Mouse (Mus musculus) B cell, adult 2 months (primary cell): ENCODE data around the gene Pak6.

Source experiments
- DNase-seq, 2 experiments: peaks; one replicate each; pipeline ENCODE4 v3.0.0; 2022

Gene Pak6

GRCm38 (mm10) chr2:118700179-118701062, 37.3 kb downstream of the Pak6 start:
- DNase-seq = peak; percentile 89

- DNase-seq = no peak
Measured at GRCm38 (mm10) chr2:118701161-118701560, 38.1 kb downstream of the Pak6 start.

GRCm38 (mm10) chr2:118701971-118702882, 39.1 kb downstream of the Pak6 start:
- DNase-seq = peak; percentile 17 to 18

GRCm38 (mm10) chr2:118702883-118703761, 40.0 kb downstream of the Pak6 start:
- peak; percentile 43 to 53 for DNase-seq

- peak; percentile 50 to 59 for DNase-seq
Measured at GRCm38 (mm10) chr2:118703913-118704730, 41.0 kb downstream of the Pak6 start, which contains the start of gene Ankrd63. Gene Ankrd63, minus strand, starts transcription at chr2:118703963.

GRCm38 (mm10) chr2:118706436-118706835, 43.3 kb downstream of the Pak6 start:
- peak in 1 of 2 experiments; percentile 16 for DNase-seq

GRCm38 (mm10) chr2:118708472-118708871, 45.4 kb downstream of the Pak6 start:
- DNase-seq = no peak

- no peak for DNase-seq
Measured at GRCm38 (mm10) chr2:118709655-118710221, 46.6 kb downstream of the Pak6 start.

- DNase-seq = no peak
Measured at GRCm38 (mm10) chr2:118711038-118711494, 48.0 kb downstream of the Pak6 start.

GRCm38 (mm10) chr2:118713631-118714030, 50.5 kb downstream of the Pak6 start:
- peak; percentile 65 to 75 for DNase-seq

- DNase-seq = no peak
Measured at GRCm38 (mm10) chr2:118714230-118714629, 51.1 kb downstream of the Pak6 start.

GRCm38 (mm10) chr2:118716677-118717076, 53.6 kb downstream of the Pak6 start:
- DNase-seq = no peak

- no peak for DNase-seq
Measured at GRCm38 (mm10) chr2:118723693-118724486, 60.8 kb downstream of the Pak6 start.

- no peak for DNase-seq
Measured at GRCm38 (mm10) chr2:118725511-118725910, 62.4 kb downstream of the Pak6 start.

GRCm38 (mm10) chr2:118726873-118727272, 63.8 kb downstream of the Pak6 start:
- no peak for DNase-seq

- no peak for DNase-seq
Measured at GRCm38 (mm10) chr2:118727911-118728310, 64.8 kb downstream of the Pak6 start.

GRCm38 (mm10) chr2:118728337-118728736, 65.2 kb downstream of the Pak6 start, which contains the start of gene Plcb2:
Gene Plcb2, minus strand, starts transcription at chr2:118728438.
- peak; percentile 56 to 59 for DNase-seq

- DNase-seq = peak; percentile 41 to 43
Measured at GRCm38 (mm10) chr2:118729194-118729593, 66.1 kb downstream of the Pak6 start.

GRCm38 (mm10) chr2:118729816-118730621, 66.9 kb downstream of the Pak6 start:
- no peak for DNase-seq
